Mouse (Mus musculus): Measurements from ENCODE around the gene Tnf.

Tnf gene

GRCm38 (mm10) chr17:35201787-35202186 lies at the start of gene Tnf:
Gene Tnf (minus strand): TSS chr17:35202007.
- peak; percentile 28 for DNase-seq (ENCODE audit: low spot score)

- no peak for DNase-seq (ENCODE audit: low spot score)
Observed at GRCm38 (mm10) chr17:35251162-35251719, 49.4 kb upstream of the Tnf start.

DNA sequence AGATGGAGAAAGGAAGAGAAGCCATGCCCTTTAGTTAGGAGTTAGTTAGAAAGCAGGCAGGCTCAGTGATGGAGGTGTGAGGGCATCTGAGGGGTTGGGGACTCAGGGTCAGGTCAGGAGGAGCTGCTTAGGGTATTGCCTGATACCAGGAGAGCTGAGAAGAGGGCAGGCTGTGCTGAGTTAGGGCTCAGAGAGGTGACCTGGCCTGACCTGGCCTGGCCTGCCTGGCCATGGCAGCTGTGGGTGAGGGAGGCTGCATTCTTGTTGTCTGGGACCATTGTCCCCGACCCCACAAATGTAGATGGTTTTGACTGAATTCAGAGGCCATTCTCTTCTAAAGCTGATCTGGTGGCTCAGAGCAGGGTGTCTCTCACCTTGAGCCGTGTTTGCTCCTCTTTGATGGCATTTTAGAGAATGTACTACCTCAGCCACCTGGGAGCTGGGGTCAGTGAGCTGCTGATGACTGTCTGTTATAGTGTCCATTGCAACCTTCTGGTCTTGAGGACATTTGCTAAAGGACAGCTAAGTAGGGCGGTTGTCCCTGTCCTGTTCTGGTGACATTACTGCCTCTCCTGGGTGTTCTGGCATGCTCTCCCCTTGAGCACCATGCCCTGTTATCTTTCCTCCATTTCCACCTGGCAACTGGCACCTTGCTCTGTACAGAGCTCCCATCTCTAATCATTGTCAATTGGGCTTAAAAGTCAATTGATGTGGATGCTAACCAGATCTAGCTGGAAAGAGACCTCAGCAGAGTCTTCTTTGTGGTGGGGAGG lies 48.7 kb upstream of the Tnf start:
- no peak for DNase-seq (ENCODE audit: low spot score)

DNA sequence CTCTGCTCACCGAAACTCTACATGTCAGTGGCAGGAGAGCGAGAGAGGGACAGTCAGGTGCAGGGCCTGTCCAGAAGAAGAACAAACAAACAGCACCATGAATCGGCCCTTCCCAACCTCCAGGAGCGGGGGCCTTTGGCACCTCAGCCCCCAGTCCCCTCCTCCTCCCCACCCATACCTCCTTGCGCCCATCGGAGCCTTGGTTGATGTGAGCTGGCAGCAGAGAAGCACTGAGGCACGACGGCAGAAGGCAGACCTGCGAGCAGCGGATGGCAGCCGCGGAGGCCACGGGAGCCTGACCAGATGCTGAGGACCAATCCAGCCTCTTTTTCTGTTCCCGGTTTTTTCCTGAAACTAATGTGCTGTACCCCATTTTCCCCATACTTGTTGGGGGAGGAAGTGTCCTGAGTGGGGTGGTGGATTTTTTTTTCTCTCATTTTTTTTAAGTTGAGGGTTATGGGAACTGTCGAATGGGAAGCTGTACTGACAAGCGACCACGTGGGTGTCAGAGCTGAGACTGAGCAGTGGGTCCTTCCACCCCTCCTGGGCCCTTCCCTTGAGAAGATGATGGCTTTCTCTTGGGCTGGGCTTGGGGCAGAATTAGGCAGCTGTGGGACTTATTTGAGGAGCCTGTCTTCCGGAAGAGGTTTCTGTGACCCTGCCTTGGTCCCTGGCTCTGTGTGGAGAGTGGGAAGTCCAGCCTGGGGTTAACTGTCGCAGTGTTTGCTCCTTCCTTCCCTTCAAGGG lies 47.8 kb upstream of the Tnf start:
- no peak for DNase-seq (ENCODE audit: low spot score)

DNA sequence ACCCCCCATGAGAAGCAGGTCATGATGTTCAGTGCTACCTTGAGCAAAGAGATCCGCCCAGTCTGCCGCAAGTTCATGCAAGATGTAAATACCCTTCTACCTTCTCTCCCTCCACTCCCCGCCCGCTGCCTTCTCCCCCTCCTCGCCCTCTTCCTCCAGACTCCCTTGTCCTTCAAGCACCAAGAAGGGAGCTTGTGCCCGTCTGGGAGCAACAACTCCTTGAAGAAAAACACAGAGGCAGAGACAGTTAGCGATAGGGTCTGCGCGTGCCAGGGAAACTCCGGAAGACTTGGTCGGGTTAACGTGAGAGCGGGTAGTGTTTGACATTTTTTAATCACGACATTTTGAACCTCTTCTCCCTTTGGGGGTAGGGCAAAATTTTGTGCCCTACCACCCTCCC lies 47.2 kb upstream of the Tnf start:
- DNase-seq (ENCODE audit: low spot score) = no peak

DNA sequence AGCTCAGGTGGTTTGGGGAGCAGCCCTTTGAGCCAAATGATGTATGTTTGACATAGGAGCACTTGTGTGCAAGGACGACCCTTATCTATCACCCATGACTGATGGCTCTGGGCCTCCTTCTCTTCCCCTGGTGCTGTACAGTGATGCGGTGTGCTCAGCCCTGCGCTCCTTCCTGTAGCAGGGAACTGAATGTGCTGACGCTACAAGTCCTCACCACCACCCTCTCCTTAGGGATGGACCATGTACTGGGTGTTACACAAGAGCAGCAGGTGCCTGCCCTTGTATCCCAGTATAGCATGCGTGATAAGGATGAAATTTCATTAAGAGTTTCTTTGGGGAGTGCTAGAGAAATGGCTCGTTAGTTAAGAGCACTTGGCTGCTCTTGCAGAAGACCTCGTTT lies 45.3 kb upstream of the Tnf start:
- no peak for DNase-seq (ENCODE audit: low spot score)

DNA sequence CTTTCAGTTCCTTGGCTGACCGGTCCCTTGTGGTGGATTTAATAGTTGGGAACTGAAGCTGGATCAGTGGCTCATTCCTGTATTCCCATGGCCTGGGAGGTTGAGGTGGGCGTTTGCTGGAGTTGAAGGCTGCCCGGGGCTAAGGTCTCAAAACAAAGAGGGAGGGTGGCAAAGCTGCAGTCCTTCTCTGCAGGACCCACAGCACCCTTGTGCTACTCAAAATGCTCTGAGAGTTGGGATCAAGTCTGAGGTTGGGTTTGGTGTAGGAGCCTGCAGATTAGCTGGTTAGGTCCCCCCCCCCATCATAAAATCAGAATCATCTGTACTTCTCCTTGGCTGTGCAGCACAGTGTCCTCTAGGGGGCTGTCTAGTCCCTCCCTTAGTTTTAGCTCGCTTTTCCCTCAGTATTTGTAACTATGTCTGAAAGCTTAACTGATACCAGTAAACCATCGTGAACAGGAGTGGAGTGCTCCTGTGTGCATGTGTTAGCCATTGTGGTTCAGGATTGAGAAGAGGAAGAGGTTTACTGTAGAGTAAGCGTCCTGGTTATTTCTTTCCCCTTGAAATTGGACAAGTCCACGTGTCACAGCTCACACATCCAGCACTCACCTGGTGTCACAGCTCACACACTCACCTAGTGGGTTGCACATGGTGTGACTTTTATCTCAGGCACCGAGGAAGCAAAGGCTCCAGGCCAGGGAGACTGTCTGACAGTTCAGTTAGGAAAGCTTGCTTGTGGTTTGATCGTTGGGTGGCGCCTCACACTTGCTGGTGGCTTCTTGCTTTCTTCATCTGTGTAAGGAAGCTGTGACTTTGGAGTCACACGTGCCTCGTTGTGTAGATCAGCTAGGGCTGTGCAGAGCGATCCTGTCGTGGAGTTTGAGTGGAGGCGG lies 44.2 kb upstream of the Tnf start:
- no peak for DNase-seq (ENCODE audit: low spot score)

DNA sequence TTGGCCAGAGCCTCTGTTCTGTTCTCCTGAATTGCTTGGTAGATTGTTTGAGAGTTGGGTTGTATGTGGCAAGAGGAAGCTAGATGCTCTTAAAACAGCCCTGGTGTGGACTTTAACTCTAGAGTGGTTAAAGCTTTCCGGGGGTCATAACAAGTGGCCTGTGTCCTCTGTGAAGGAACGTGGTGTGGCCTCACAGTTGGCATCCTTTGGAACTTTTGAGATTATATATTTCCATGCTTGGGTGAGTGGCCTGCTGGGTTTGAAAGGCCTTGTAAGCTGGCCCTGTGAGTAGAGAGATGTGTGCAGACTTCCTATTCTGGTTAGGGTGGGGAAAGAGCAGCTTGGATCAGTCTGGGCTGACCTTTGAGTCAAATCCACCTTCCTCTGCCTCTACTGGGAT lies 43.2 kb upstream of the Tnf start:
- DNase-seq (ENCODE audit: low spot score) = no peak

- no peak for DNase-seq (ENCODE audit: low spot score)
Observed at GRCm38 (mm10) chr17:35243086-35243485, 41.3 kb upstream of the Tnf start.

DNA sequence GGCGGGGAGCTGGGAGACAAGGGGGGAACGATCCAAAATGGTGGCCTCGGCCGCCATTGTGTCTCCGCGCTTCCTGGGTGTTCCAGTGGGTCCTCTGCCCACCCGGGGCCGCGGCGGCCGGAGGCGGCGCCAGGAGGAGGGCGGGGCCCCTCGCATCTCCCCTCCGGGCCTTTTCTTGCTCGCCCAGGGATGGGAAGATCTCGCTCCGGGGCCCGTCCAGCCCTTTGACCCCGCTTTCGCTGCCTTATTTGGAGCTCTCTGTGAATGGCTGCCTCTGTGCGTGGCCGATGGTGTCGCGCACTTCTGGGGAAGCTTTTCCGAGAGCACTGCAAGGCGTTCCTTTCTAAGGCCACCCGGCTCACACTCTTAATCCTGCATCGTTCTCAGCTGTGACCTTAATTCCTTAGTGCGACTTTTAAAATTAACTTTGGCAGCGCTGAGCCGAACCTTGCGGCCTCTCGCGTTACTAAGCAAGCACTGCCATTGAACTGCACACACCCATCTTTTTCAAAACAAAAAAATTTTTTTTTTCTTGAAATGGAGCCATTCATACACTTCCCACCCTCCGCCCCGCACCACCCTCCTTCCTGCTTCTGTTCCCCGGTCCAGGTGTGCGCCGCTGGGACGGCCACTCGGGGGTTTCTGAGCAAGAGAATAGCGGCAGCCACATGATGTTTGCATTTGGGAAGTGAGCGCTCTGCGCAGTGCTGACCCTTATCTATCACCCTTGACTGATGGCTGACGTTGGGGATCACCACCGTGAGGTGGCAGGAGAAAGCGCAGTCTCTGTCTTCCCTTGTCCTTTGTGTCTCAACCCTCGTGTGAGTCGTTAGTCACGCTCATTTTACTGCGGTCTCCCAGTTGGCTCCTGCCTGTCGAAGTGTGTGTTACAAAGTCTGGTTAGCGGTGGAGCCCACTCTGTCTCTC lies 40.5 kb upstream of the Tnf start:
- DNase-seq (ENCODE audit: low spot score) = no peak

DNA sequence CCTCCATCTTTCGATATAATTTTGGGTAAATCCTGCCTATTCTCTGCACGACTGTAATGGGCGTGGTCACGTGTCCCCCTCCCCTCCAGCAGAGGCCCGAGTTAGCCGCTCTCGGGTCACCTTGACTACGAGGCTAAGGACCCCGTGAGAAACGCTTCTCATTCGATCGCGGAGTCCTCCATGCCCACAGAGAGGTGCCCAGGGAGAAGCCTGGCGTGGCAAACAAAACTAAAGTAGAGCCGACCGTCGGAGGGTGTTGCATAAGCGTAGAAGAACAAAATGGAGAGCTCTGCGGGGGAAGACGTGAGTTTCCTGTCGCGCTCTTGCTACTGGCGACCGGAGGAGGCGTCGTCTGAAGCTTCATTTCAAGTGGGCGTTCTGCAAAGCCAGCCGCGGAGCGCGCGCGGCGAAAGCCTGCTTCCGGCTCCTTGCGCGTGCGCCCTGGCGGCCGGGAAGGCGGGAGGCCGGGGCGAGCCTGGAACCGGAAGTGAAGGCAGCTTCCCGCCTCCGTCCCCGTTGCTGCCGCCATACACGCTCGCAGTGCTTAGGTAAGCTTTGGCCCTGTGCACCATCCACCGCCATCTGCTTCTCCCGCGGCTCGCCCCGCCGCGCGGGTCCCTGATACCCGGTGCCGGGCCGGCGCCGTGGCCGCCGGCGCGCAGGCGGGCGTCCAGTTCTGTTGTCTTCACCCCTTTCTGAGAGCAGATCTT lies 39.7 kb upstream of the Tnf start, which contains the start of gene Ddx39b:
TSS of gene Ddx39b (plus strand) at position 442 of the 710 bp plus-strand sequence.
- peak; percentile 93 for DNase-seq (ENCODE audit: low spot score)

DNA sequence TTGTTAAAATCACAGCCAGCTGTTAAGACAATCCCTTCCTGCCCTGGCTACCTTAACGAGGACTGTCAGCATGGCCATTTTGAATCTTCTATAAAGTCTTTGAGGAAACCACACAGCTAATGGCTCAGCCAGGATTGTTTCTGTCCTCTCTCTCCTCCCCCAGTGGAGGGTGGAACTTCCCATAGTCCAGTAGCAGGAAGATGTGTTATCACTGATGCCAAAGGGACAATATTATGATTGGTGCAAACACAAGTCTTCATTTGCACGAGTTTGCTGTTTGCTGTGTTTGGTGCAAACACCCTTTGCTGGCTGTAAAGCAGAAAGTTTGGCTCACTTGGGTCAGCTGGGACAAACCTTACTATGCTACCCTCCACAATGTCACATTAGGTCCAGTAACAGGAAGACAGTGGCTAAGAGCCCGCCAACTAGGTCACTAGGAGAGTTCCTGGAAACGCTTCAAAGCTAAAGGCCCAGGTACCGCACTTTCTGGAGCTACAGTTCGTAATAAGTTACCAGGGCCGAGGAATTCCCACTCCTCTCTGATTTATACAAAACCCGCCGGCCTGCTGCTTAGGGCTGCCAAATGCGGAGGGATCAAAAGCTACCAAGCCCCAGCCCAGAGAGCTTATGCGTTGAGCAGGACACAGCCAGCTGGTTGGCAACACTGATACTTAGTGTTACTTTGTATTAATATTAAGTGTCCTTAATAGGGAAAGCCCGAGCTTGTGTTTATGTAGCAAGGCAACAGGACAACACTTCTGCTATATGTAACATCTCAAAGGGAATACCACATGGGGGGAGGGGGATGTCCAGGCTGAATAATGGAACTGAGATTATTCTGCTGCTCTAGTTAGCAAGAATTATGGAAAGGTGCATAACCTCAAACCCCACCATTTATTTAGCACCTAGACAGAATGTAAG lies 38.8 kb upstream of the Tnf start:
- DNase-seq (ENCODE audit: low spot score) = no peak

DNA sequence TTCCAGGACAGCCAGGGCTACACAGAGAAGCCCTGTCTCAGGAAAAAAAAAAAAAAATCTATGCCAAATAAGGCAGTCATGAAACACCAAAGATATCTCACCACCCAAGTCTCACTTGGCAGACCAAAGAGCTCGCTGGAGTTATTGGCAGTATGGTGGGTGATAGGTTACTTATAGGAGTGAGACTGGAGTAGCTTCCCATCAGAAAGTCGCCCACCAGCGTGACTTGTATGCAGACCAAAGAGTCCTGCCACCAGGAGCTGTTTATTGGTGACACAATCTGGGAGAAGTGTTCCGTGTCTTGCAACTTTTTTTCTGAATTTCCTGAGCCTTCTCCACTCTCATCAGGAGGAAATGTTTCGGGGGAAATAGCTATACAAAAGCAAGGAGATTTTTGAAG lies 37.9 kb upstream of the Tnf start:
- DNase-seq (ENCODE audit: low spot score) = no peak

DNA sequence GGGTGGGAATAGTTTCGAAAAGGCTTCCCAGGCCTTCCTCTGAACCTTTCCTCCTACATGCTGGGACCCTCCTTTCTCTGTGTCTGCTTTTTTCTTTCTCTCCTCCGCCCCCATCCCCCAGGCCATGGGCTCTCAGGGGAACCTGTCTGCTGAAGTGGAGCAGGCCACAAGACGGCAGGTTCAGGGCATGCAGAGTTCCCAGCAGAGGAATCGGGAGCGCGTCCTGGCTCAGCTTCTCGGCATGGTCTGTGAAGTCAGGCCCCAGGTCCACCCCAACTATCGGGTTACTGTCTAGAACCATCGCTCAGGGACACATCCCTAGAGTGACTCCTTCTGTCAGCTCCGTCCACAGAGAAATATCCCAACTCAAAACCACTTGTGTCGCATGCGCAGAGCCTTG lies 35.7 kb upstream of the Tnf start:
- no peak for DNase-seq (ENCODE audit: low spot score)

GRCm38 (mm10) chr17:35236996-35237395 lies 35.2 kb upstream of the Tnf start:
- no peak for DNase-seq (ENCODE audit: low spot score)

GRCm38 (mm10) chr17:35236390-35236746 lies 34.6 kb upstream of the Tnf start:
- DNase-seq (ENCODE audit: low spot score) = peak; percentile 99

- peak; percentile 83 for DNase-seq (ENCODE audit: low spot score)
Observed at GRCm38 (mm10) chr17:35235614-35236389, 34.0 kb upstream of the Tnf start, which contains the start of gene Nfkbil1. Gene Nfkbil1 (minus strand): TSS chr17:35235792.

GRCm38 (mm10) chr17:35234903-35235302 lies 33.1 kb upstream of the Tnf start:
- DNase-seq (ENCODE audit: low spot score) = no peak
